Mouse (Mus musculus): ENCODE measurements around the gene Ing1. TPM values are rescaled to one million over a fixed set of nuclear protein-coding genes. Genes with fewer than 3 reads are reported as not detected.

Gene Ing1
- total RNA-seq, 2 experiments from 2014 or later = 15.5 to 19.9 TPM

GRCm38 (mm10) chr8:11571950-11572349 lies 16.6 kb downstream of the Ing1 start:
- H3K4me3 ChIP-seq = no peak overlapping the region
- intact Hi-C loops (cut with DNase I) = no loop called here
- TF ChIP-seq CTCF (IDR thresholded peaks at IDR 0.05) = no peak
- DNase-seq = no peak
- no peak overlapping the region for H3K27ac ChIP-seq

- no peak overlapping the region for H3K27ac ChIP-seq
- no peak for DNase-seq
- no peak overlapping the region for H3K4me3 ChIP-seq
- intact Hi-C loops (cut with DNase I) = no loop called here
- TF ChIP-seq CTCF (IDR thresholded peaks at IDR 0.05) = no peak
These were observed 17.1 kb downstream of the Ing1 start for GRCm38 (mm10) chr8:11572428-11572827.

GRCm38 (mm10) chr8:11574911-11575603 lies 19.7 kb downstream of the Ing1 start:
- Histone ChIP-seq H3K4me3 (no peak overlapping the region), H3K27ac (peak overlapping the region; percentile 31)
- no peak for TF ChIP-seq CTCF (IDR thresholded peaks at IDR 0.05)
- DNase-seq = no peak
- intact Hi-C loops (cut with DNase I) = no loop called here

GRCm38 (mm10) chr8:11575604-11576384 lies 20.4 kb downstream of the Ing1 start:
- DNase-seq = peak; percentile 31
- H3K4me3 ChIP-seq = no peak overlapping the region
- no peak for TF ChIP-seq CTCF (IDR thresholded peaks at IDR 0.05)
- peak overlapping the region; percentile 31 for H3K27ac ChIP-seq
- intact Hi-C loops (cut with DNase I) = no loop called here

GRCm38 (mm10) chr8:11585513-11586373 lies 30.4 kb downstream of the Ing1 start:
- intact Hi-C loops (cut with DNase I) = no loop called here
- no peak for TF ChIP-seq CTCF (IDR thresholded peaks at IDR 0.05)
- DNase-seq = no peak
- Histone ChIP-seq H3K4me3 (no peak overlapping the region), H3K27ac (no peak overlapping the region)

- Histone ChIP-seq H3K4me3 (no peak overlapping the region), H3K27ac (no peak overlapping the region)
- no peak for DNase-seq
- TF ChIP-seq CTCF (IDR thresholded peaks at IDR 0.05) = no peak
- intact Hi-C loops (cut with DNase I) = no loop called here
These were observed 31.0 kb downstream of the Ing1 start for GRCm38 (mm10) chr8:11586374-11586745.

GRCm38 (mm10) chr8:11591837-11592236 lies 36.5 kb downstream of the Ing1 start:
- intact Hi-C loops (cut with DNase I) = no loop called here
- Histone ChIP-seq H3K4me3 (no peak overlapping the region), H3K27ac (no peak overlapping the region)
- no peak for TF ChIP-seq CTCF (IDR thresholded peaks at IDR 0.05)
- DNase-seq = no peak

GRCm38 (mm10) chr8:11592296-11592695 lies 36.9 kb downstream of the Ing1 start:
- TF ChIP-seq CTCF (IDR thresholded peaks at IDR 0.05) = no peak
- intact Hi-C loops (cut with DNase I) = no loop called here
- DNase-seq = no peak
- Histone ChIP-seq H3K4me3 (no peak overlapping the region), H3K27ac (no peak overlapping the region)

- intact Hi-C loops (cut with DNase I) = no loop called here
- Histone ChIP-seq H3K27ac (no peak overlapping the region), H3K4me3 (no peak overlapping the region)
- DNase-seq = no peak
- no peak for TF ChIP-seq CTCF (IDR thresholded peaks at IDR 0.05)
These were observed 38.0 kb downstream of the Ing1 start for GRCm38 (mm10) chr8:11593222-11593884.

GRCm38 (mm10) chr8:11600301-11600951 lies 45.1 kb downstream of the Ing1 start:
- intact Hi-C loops (cut with DNase I) = loop anchor here (5.0 kb wide), 3 partner anchors 43 to 93 kb away; partner anchors contain the start of gene Ing1

GRCm38 (mm10) chr8:11602006-11602680 lies 46.8 kb downstream of the Ing1 start:
- peak; percentile 66 for DNase-seq
- peak; percentile 92 for TF ChIP-seq CTCF (IDR thresholded peaks at IDR 0.05)
- H3K27ac ChIP-seq = no peak overlapping the region
- H3K4me3 ChIP-seq = no peak overlapping the region
- intact Hi-C loops (cut with DNase I) = loop anchor here (5.0 kb wide), 3 partner anchors 45 to 95 kb away; partner anchors contain the start of gene Ing1

More at GRCm38 (mm10) chr8:11600301-11600951, 45.1 kb downstream of the Ing1 start:
- no peak overlapping the region for H3K27ac ChIP-seq
- TF ChIP-seq CTCF (IDR thresholded peaks at IDR 0.05) = no peak
- H3K4me3 ChIP-seq = no peak overlapping the region
- no peak for DNase-seq
